In the genomic region with DNA sequence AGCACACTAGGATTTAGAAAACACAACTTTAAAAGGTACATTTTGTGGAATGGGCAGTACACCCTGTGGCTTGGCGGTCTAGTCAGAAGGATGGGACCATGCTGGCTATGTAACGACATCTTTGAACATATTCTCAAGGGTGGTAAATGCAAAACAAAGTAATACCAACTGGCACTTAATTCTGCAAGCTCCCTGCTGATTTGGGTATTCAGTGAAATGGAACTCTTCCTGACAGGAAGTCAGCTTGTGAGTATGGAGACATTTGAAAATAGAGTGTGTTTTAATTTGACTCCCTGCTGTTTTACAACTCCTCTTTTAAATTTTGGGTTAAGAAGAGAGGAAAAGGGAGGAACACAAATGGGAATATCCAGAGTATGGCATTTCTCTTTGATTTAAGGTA, we compare ENCODE assay signal across 12 mouse cellular contexts.
"Had no signal": no experiment of that assay in that cellular context is flagged by ENCODE, and none has a peak within 500 bp of the region (broad histone marks: within the 10 kb centered on the region; RNA-seq: fewer than 3 reads in every experiment).

No protein-coding gene starts in this region.

- H3K4me1 ChIP-seq: kidney, embryonic 15.5 days; liver, embryonic 15.5 days; midbrain, embryonic 12.5 days had no signal

- DNase-seq: kidney, adult 2 months; kidney, postnatal 14 days; layer of hippocampus, adult 9-11 months; layer of hippocampus, postnatal 36 days; lung, adult 2 months; lung, postnatal 4 days; thymus, postnatal 4 days had no signal

- H3K27me3 ChIP-seq: kidney, embryonic 15.5 days; liver, embryonic 15.5 days; midbrain, embryonic 12.5 days had no signal

- H3K27ac ChIP-seq: kidney, embryonic 15.5 days; liver, embryonic 15.5 days; midbrain, embryonic 12.5 days; stomach, postnatal 0 days had no signal

- H3K4me2 ChIP-seq: kidney, embryonic 15.5 days; liver, embryonic 11.5 days; liver, embryonic 15.5 days; midbrain, embryonic 12.5 days had no signal

- H3K9ac ChIP-seq: kidney, embryonic 15.5 days; liver, embryonic 15.5 days; midbrain, embryonic 12.5 days had no signal

- H3K9me3 ChIP-seq: kidney, embryonic 15.5 days; liver, embryonic 15.5 days; midbrain, embryonic 12.5 days had no signal

- H3K36me3 ChIP-seq: kidney, embryonic 15.5 days; liver, embryonic 15.5 days; midbrain, embryonic 12.5 days had no signal

- H3K4me3 ChIP-seq: kidney, embryonic 15.5 days; liver, embryonic 15.5 days; midbrain, embryonic 12.5 days had no signal
